Mouse (Mus musculus) heart, embryonic 16.5 days (tissue): ENCODE data around the gene Sult4a1. TPM values are rescaled to one million over a fixed set of nuclear protein-coding genes. Genes with fewer than 3 reads are reported as not detected.
"Not testable (repeated sequence)": the region's sequence is repeated elsewhere in the genome, so short reads cannot be mapped to it uniquely, and the experiment has no call there.

Experiments
- ATAC-seq: fragments of 200-750 bp; cut with Nextera tagmentation; replicated peaks from 2 replicates; pipeline ENCODE4 v1.8.0; 2017; ENCODE audit warnings: moderate number of reproducible peaks; ENCODE audit not compliant: insufficient read depth, low FRiP score; ENCODE audit errors: extremely low read depth
- H3K27ac ChIP-seq: fragments of 300-500 bp; sonication (generic); 2 replicates; pipeline ENCODE4 v1.5.1; 2014; ENCODE audit warnings: mild to moderate bottlenecking, low read length, control low read depth, moderate library complexity
- H3K27me3 ChIP-seq: fragments of 300-500 bp; sonication (generic); 2 replicates; pipeline ENCODE4 v1.6.1; 2014; ENCODE audit warnings: low read length, mixed read lengths; ENCODE audit not compliant: control insufficient read depth, insufficient read depth
- H3K36me3 ChIP-seq: fragments of 300-500 bp; sonication (generic); 2 replicates; pipeline ENCODE4 v1.6.1; 2014; ENCODE audit not compliant: control insufficient read depth, insufficient read depth
- H3K4me1 ChIP-seq: fragments of 300-500 bp; sonication (generic); 2 replicates; pipeline ENCODE4 v1.6.1; 2014; ENCODE audit warnings: low read length, mixed read lengths; ENCODE audit not compliant: control insufficient read depth, insufficient read depth
- H3K4me2 ChIP-seq: fragments of 300-500 bp; sonication (generic); 2 replicates; pipeline ENCODE4 v1.6.1; 2014; ENCODE audit warnings: low read depth, mild to moderate bottlenecking, control low read depth, low read length
- H3K4me3 ChIP-seq: fragments of 300-500 bp; sonication (generic); 2 replicates; pipeline ENCODE4 v1.5.1; 2014; ENCODE audit warnings: mild to moderate bottlenecking, control low read depth, low read length
- H3K9ac ChIP-seq: fragments of 300-500 bp; sonication (generic); 2 replicates; pipeline ENCODE4 v1.6.1; 2014; ENCODE audit warnings: low read length, control low read depth
- H3K9me3 ChIP-seq: fragments of 300-500 bp; sonication (generic); replicated peaks from 2 replicates; pipeline ENCODE4 v1.6.1; 2016; ENCODE audit warnings: low read length; ENCODE audit not compliant: control insufficient read depth
- WGBS: fragments of 180-500 bp; shearing (Covaris S2); extraction: QIAGEN DNeasy Blood & Tissue Kit; methylation state at CpG from one replicate; pipeline ENCODE4 v1.1.7; 2014; 5-methylcytosine and 5-hydroxymethylcytosine counted together
- polyA plus RNA-seq: library from polyadenylated mRNA; unstranded; fragments of >200 nt; fragmentation: Nextera tagmentation; extraction: Ambion mirVana; gene quantifications from 2 replicates; pipeline ENCODE4 v1.2.1, GENCODE M21; 2015

Gene Sult4a1
- polyA plus RNA-seq, 1 experiment from 2014 or later, result 0.72 TPM

- ATAC-seq, result no peak
- 62% methylated on average over 6 of the region's 6 CpGs for WGBS
- H3K4me3 ChIP-seq, result no peak overlapping the region
- no peak overlapping the region for H3K4me2 ChIP-seq
- no peak overlapping the region for H3K27ac ChIP-seq
- no peaks in the 10 kb centered on the region for H3K4me1 ChIP-seq
- H3K27me3 ChIP-seq, result peaks cover 3% of the 10 kb centered on the region; the same call in 1 of the 2 replicates
- H3K9me3 ChIP-seq, result peaks cover 3% of the 10 kb centered on the region
- no peak overlapping the region for H3K9ac ChIP-seq
- no peaks in the 10 kb centered on the region for H3K36me3 ChIP-seq
Observed at GRCm38 (mm10) chr15:84113873-84114272, 8.3 kb upstream of the Sult4a1 start.

DNA sequence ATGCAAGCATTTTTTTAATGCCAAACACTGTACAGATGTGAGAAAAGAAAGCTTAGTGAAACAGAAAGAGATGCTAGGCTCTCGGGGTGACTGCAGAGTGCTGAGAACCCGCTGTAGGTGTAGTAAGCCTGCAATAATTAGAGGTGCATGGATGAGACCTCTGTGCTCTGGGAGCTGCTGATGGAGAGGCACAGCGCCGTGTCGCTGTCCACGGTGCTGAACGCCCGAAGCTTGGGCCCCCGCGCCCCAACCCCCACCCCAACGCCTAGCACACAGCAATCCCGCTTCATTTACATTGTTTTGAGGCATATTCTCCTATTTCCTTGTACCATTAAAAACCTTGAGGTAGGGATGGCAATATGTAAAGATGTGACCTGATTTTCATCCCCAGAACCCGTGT, 3.3 kb upstream of the Sult4a1 start:
- no peak overlapping the region for H3K27ac ChIP-seq
- H3K36me3 ChIP-seq, result no peaks in the 10 kb centered on the region
- peaks cover 48% of the 10 kb centered on the region for H3K27me3 ChIP-seq
- H3K4me3 ChIP-seq, result no peak overlapping the region
- no peak overlapping the region for H3K9ac ChIP-seq
- H3K9me3 ChIP-seq, result no peaks in the 10 kb centered on the region
- peaks cover 5% of the 10 kb centered on the region; the same call in 1 of the 2 replicates for H3K4me1 ChIP-seq
- H3K4me2 ChIP-seq, result no peak overlapping the region
- WGBS, result 7% methylated on average over 13 of the region's 13 CpGs
- ATAC-seq, result no peak

DNA sequence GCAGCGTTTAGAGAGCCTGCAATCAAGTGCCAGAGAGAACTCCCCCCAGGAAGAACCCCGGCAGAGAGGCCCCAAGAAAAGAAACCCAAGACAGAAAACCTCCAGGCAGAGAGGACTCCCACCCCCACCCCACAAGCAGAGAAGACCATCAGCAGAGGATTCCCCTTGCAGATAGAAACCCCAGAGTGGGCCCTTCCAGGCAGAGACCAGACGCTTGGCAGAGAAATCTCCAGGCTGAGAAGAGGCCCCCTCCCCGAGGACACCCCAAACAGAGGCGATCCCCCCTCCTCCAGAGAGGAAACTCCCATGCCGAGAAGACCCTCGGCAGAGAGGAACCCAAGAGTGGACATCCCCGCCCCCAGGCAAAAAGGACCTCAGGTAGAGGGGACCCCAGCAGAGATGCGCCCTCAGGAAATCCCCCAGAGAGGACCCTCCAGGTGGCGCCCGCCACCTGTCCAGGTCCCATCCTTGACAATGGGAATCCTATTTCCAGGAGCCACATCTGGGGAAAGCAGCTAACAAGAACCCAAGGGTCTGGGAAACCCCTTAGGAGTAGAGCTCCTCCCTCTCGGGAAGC, 458 bp upstream of the Sult4a1 start:
- H3K9ac ChIP-seq, result no peak overlapping the region
- peaks cover 5% of the 10 kb centered on the region; the same call in 1 of the 2 replicates for H3K4me1 ChIP-seq

DNA sequence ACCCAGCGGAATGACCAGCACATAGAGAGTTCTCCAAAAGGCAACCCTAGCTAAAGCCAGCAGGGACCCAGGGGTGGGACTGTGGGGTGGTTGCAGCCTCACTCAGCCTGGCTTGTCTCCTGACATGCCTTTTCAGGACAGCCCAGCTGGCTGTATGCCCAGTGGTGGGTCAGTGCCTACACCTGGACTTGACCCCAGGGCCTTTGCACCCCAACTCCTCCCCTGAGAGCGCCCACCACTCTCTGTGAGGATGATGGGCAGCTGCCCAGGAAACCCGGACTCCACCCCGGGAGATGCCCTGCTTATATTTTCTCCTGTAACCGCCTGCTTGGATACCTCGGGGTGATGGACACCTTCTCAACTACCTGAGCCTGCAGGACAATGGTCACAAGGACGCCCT, 928 bp downstream of the Sult4a1 start:
- Histone ChIP-seq H3K4me3 (no peak overlapping the region), H3K9me3 (no peaks in the 10 kb centered on the region), H3K4me1 (peaks cover 5% of the 10 kb centered on the region; the same call in 1 of the 2 replicates), H3K36me3 (no peaks in the 10 kb centered on the region), H3K27me3 (peaks cover 50% of the 10 kb centered on the region), H3K9ac (no peak overlapping the region), H3K27ac (no peak overlapping the region), H3K4me2 (no peak overlapping the region)
- ATAC-seq, result no peak
- 70% methylated on average over 7 of the region's 7 CpGs for WGBS

More for the DNA sequence above, 458 bp upstream of the Sult4a1 start:
- peaks cover 50% of the 10 kb centered on the region for H3K27me3 ChIP-seq
- no peak for ATAC-seq
- H3K4me3 ChIP-seq, result peak overlapping the region; percentile 52
- peak overlapping the region; percentile 77 for H3K4me2 ChIP-seq
- no peak overlapping the region for H3K27ac ChIP-seq
- 14% methylated on average over 12 of the region's 12 CpGs for WGBS
- no peaks in the 10 kb centered on the region for H3K9me3 ChIP-seq
- no peaks in the 10 kb centered on the region for H3K36me3 ChIP-seq

DNA sequence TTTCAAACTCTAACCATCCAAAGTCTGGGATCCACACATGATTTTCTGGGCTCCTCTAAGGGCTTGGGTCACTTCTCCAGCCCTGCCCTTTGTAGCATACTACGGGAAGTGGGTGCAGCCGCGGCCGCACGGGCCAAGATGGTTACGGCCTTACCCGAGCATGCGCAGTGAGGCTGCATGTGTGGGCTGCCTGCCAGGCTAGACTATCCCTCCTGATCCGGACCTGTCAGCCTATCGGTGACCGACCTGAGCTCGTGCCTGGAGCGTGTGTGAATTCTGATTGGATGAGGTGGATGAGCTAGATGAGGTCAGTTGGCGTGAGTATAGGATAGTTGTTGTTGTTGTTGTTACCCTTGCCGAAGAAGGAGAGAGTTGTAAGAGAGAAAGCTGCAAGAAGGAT, 8.0 kb downstream of the Sult4a1 start:
- 80% methylated on average over 15 of the region's 15 CpGs for WGBS

GRCm38 (mm10) chr15:84096051-84096450, 9.5 kb downstream of the Sult4a1 start:
- no peak for ATAC-seq
- H3K4me1 ChIP-seq, result no peaks in the 10 kb centered on the region

More for the DNA sequence above, 8.0 kb downstream of the Sult4a1 start:
- H3K27ac ChIP-seq, H3K9me3 ChIP-seq, H3K4me2 ChIP-seq, H3K4me3 ChIP-seq, ATAC-seq, H3K36me3 ChIP-seq, H3K27me3 ChIP-seq, H3K4me1 ChIP-seq, H3K9ac ChIP-seq: not testable (repeated sequence)

DNA sequence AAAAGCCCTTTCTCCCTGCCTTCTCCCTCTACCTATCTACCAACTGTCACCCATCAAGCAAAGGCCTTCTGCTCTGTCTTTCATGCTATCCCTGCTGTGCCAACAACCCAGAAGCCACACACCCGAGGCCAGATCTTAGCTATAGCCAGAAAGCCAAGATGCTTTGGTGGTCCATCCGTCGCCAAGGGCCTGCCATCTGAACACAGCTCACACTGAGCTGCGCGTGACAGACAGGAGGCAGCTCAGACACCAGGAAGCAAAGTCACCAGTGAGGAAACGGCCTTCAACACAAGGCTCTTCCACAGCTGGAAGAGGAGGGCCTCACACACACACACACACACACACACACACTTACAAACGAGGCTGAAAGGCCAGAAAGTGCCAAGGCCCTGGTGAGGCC, 10.6 kb downstream of the Sult4a1 start:
- H3K9ac ChIP-seq, result no peak overlapping the region
- H3K27me3 ChIP-seq, result no peaks in the 10 kb centered on the region
- WGBS, result 53% methylated on average over 7 of the region's 7 CpGs
- no peaks in the 10 kb centered on the region for H3K4me1 ChIP-seq
- ATAC-seq, result no peak
- no peak overlapping the region for H3K4me3 ChIP-seq
- H3K9me3 ChIP-seq, result no peaks in the 10 kb centered on the region
- no peak overlapping the region for H3K27ac ChIP-seq
- H3K4me2 ChIP-seq, result no peak overlapping the region
- H3K36me3 ChIP-seq, result no peaks in the 10 kb centered on the region

More at GRCm38 (mm10) chr15:84096051-84096450, 9.5 kb downstream of the Sult4a1 start:
- Histone ChIP-seq H3K36me3 (no peaks in the 10 kb centered on the region), H3K9me3 (no peaks in the 10 kb centered on the region), H3K27ac (no peak overlapping the region), H3K4me3 (no peak overlapping the region), H3K9ac (no peak overlapping the region), H3K4me2 (no peak overlapping the region), H3K27me3 (no peaks in the 10 kb centered on the region)
- 70% methylated on average over 8 of the region's 8 CpGs for WGBS

DNA sequence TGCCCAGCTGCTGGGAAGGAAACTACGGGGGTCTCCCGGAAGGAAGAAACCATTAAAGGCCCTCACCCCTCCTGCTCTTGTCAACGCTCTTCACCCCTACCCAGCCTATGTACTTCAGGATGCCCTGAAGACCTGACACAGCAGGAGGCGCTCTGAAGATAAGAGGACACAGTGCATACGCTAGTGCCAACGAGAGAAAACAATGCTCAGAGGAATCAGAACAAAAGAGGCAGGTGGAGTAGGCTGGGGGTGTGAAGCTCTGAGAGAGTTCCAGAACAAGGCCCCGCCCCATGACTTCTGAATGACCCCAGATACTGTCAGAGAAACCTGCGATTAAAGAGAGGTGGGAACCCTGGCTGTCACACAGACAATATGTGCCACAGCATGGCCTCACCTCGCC, 18.8 kb downstream of the Sult4a1 start:
- no peak overlapping the region for H3K4me2 ChIP-seq
- H3K27ac ChIP-seq, result no peak overlapping the region
- no peaks in the 10 kb centered on the region for H3K36me3 ChIP-seq
- no peaks in the 10 kb centered on the region for H3K4me1 ChIP-seq
- H3K9ac ChIP-seq, result no peak overlapping the region
- WGBS, result 41% methylated on average over 9 of the region's 9 CpGs
- no peaks in the 10 kb centered on the region for H3K27me3 ChIP-seq
- H3K9me3 ChIP-seq, result no peaks in the 10 kb centered on the region
- H3K4me3 ChIP-seq, result no peak overlapping the region
- ATAC-seq, result no peak

GRCm38 (mm10) chr15:84086364-84086763, 19.2 kb downstream of the Sult4a1 start:
- ATAC-seq, result no peak
- no peaks in the 10 kb centered on the region for H3K9me3 ChIP-seq
- no peaks in the 10 kb centered on the region for H3K36me3 ChIP-seq
- H3K4me2 ChIP-seq, result no peak overlapping the region
- H3K4me3 ChIP-seq, result no peak overlapping the region
- no peaks in the 10 kb centered on the region for H3K4me1 ChIP-seq
- no peaks in the 10 kb centered on the region for H3K27me3 ChIP-seq
- no peak overlapping the region for H3K9ac ChIP-seq
- H3K27ac ChIP-seq, result no peak overlapping the region
- 21% methylated on average over 12 of the region's 12 CpGs for WGBS
